Mouse (Mus musculus): Measurements from ENCODE around the gene Dazap2.

The Dazap2 gene

DNA sequence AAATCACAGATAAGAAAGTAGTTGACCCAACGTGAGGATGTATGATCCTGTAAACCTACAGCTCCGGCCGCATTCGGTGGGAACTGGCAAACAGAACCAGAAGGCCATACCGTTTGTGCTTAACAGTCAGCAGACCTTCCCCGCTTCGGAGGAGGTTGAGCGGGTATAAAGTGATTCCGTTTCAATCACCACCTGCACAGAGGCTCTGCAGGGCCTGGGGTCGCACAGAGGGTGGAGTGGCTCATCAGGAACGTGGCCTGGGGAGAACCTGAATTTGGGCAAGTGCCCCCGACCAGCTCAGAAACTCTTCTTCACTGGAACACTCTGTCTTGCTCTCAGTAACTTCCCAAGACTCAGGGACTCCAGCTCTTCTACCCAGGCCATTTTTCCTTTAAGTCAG lies 51.7 kb downstream of the Dazap2 start:
- H3K36me3 ChIP-seq (ENCODE audit: control insufficient read depth, insufficient read depth, low read length, poor library complexity, severe bottlenecking) = no peaks in the 10 kb centered on the region; the same call in 1 of the 2 replicates
- no peak for DNase-seq (ENCODE audit: low read depth, low spot score)
- H3K27me3 ChIP-seq (ENCODE audit: control insufficient read depth, insufficient read depth, low read length, poor library complexity, severe bottlenecking) = no peaks in the 10 kb centered on the region

DNA sequence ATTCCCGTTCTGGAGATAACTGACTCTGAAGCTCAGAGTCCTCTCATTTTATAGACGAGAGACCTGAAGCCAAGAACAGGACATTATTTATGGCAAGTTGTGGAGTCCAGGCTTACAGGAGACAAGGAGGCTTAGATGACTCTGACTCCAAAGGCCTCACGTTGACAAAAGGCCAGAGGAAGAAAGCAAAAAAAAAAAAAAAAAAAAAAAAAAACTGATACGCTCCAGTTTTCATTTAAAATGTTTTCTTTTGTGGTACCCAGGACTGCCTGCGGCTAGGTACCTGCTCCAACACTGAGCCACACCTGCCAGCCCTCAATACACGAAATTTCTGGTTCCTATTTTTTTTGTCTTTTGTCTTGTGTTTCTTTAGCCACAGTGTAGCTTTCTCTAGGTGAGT lies 52.3 kb downstream of the Dazap2 start:
- H3K36me3 ChIP-seq (ENCODE audit: control insufficient read depth, insufficient read depth, low read length, poor library complexity, severe bottlenecking) = no peaks in the 10 kb centered on the region
- no peaks in the 10 kb centered on the region for H3K27me3 ChIP-seq (ENCODE audit: control insufficient read depth, insufficient read depth, low read length, poor library complexity, severe bottlenecking)
- DNase-seq (ENCODE audit: low read depth, low spot score) = no peak

DNA sequence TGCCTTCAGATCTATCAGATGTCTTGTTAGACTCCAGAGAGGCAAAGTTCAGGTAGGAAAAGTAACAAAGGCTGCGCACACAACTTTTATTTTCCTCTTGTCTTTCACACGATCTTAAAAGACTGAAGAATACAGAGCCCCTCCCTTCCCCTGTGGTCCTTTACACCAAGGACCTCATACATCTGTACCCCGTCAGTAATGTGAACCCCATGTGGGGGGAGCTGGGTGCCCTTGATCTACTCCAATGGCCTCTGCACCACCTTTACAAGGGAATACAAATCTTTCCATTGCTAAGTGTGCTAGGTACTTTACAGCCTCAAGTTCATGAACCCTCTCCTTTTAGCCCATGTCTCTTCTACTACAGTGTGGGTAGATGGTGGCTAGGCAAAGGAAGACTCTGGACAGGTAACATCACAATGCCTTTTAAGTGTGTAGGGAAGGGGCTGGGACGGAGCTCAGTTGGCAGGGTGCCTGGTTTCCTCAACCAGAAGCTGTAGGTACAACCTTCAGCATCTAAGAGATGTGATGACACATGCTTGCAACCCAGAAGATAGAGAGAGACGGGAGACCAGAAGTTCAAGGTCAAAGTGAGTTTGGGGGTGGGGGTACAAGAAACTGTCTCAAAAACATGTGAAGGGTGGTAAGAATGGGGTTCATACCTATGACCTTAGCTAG lies 52.9 kb downstream of the Dazap2 start:
- Histone ChIP-seq H3K36me3 (ENCODE audit: control insufficient read depth, insufficient read depth, low read length, poor library complexity, severe bottlenecking) (no peaks in the 10 kb centered on the region), H3K27me3 (ENCODE audit: control insufficient read depth, insufficient read depth, low read length, poor library complexity, severe bottlenecking) (no peaks in the 10 kb centered on the region)
- DNase-seq (ENCODE audit: low read depth, low spot score) = no peak

DNA sequence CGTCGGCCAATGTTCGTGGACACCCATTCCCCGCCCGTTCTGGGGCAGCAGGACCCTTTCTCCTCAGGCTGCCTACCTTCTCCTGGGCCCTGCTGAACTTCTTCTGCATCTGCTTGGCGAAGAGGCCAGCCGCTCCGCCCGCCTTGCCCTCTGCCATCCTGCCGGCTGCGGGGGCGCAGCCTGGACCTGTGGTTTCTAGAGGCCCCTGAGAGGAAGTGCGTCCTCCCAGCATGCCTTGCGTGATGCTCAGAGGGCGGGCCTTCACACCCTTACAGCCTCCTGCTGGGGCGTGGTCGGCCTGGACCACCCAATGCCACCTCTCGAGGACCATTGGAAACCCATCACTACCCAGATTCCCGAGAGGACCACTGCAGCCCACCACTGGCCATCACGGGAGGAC lies 54.2 kb downstream of the Dazap2 start, which contains the start of gene Bin2:
Gene Bin2, minus strand, starts transcription at position 217 of the 400 bp plus-strand sequence.
- DNase-seq (ENCODE audit: low read depth, low spot score) = peak; percentile 88
- Histone ChIP-seq H3K27me3 (ENCODE audit: control insufficient read depth, insufficient read depth, low read length, poor library complexity, severe bottlenecking) (no peaks in the 10 kb centered on the region), H3K36me3 (ENCODE audit: control insufficient read depth, insufficient read depth, low read length, poor library complexity, severe bottlenecking) (no peaks in the 10 kb centered on the region)

DNA sequence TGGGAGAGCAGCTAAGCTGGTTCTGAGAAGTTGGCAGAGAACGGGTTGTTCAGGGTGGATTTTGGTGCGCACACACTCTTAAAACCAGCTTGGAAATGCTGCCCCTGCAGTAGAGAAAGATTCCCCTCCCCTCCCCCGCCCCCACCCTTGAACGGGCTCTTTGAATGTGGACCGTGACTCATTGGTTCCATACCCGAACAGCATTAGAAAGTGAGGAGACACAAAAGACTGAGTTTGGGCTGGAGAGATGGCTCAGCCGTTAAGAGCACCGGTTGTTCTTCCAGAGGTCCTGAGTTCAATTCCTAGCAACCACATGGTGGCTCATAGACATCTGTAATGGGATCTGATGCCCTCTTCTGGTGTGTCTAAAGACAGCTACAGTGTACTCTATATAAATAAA lies 54.9 kb downstream of the Dazap2 start:
- peak; percentile 42 for DNase-seq (ENCODE audit: low read depth, low spot score)
- Histone ChIP-seq H3K27me3 (ENCODE audit: control insufficient read depth, insufficient read depth, low read length, poor library complexity, severe bottlenecking) (no peaks in the 10 kb centered on the region), H3K36me3 (ENCODE audit: control insufficient read depth, insufficient read depth, low read length, poor library complexity, severe bottlenecking) (no peaks in the 10 kb centered on the region)

Data from splenic B cell, adult 2 months (primary cell).